Mouse (Mus musculus) MN1 (cell line): ENCODE data around the gene Kcna5.
A peak's percentile ranks its signal among the peaks of the same experiment; 100 is the strongest.

Experiments used
- DNase-seq: peaks from one replicate; pipeline ENCODE4 v3.0.0-alpha.2; 2016; ENCODE audit warnings: low spot score

The Kcna5 gene

DNA sequence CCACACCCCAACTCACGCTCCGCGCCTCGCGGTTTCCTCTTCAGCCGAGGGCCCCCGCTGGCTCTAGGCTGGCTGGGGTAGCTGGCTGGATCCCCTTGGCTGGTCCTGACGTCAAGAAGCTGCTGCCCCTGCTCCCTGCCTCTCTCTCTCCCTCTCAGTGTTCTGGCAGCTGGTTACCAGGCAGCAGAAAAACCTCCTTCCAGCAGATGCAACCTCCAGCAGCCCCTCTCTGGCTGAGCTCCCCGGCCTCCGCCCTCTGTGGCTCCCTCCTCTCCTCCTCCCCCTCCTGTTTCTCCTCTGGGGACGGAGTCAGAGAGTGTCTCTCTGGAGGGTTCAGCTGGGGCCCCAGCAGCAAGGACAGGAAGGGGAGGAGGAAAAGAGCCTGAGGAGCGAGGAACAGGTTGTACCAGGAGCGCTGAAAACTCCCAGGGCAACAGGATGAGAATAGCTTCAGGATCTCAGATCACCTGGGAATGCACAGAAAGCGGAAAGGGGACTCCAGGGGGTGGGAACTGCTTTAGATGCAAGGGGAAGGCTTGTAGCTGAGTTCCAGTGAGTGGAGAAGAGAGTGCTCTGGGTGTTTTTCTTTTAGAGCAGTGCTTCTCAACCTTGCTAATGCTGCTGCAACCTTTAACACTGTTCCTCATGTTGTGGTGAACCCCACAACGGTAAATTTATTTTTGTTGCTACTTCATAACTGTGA is at the start of gene Kcna5:
Gene Kcna5, minus strand, starts transcription at position 205 of the 703 bp plus-strand sequence.
- no peak for DNase-seq

DNA sequence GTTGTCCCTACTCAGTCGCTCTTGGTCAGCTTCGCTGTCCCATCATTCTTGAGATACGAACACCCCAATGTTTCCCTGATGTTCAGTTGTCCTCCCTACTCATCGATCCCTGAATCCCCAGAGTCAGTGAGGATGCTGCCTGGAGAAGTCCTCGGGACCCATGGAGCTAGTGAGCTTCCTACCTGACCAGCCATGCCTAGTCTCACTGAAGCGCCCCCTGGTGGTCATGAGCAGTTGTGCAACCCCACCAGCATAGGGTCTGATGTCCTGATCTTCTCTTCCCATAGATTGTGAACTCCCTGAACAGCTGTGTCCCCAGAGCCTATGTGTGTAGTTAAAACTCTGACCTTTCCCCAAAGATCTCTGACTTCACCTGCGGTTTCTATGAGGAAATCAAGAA is 47.9 kb upstream of the Kcna5 start:
- no peak for DNase-seq

DNA sequence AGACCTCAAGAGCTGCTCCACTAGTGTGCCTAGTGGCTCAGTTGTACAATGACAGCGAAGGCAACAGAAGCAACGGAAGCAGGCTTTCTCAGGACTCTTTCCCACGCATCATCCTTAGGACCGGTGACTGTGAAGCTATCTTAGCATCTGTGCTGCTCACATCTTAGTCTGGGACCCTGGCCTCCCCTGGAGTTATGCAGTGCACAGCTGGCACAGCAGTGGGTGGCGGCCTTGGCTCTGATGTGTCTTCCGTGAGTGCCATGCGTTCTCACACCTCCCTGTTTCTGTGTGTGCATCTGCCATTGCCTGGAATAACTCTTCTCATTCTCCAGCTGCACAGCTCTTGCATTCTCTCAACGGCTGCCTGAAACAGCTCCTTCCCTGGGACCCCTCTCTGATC is 46.4 kb upstream of the Kcna5 start:
- no peak for DNase-seq

DNA sequence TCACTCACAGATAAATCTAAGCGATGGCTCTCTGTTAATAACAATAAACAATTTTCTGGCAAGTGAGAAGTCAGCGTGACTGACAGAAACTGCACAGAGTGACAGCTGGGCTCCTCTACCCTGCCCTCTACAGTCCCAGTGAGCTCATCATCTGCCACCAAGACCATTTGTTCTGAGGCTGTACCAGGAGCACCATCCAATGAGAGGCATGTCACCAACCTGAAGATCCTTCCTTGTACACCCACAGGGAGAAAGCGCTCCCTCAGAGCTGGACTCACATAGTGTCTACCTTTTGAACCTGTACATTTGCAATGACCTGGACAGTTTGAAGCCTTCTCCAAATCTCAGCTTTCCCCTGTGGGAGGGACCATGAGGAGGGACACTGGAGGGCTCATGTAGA is 45.4 kb upstream of the Kcna5 start:
- no peak for DNase-seq

DNA sequence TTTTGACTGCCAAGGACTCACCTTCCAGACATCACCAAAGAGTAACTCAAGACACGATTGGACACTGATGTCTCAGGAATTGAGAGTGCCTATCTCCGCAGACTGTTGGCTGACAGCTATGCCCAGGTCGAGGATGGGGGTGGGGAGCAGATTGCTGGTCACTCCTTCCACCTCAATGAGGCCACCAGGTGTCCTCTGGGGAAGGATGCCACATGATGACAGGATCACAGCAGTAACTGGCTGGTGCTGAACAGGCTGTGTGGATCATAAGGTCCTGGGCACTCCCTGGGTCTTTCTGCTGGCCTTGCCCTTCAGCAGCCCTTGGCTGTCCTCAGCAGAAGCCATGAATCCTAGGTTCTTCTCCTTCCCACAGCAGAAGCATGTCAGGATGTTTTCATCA is 42.2 kb upstream of the Kcna5 start:
- DNase-seq, result no peak

DNA sequence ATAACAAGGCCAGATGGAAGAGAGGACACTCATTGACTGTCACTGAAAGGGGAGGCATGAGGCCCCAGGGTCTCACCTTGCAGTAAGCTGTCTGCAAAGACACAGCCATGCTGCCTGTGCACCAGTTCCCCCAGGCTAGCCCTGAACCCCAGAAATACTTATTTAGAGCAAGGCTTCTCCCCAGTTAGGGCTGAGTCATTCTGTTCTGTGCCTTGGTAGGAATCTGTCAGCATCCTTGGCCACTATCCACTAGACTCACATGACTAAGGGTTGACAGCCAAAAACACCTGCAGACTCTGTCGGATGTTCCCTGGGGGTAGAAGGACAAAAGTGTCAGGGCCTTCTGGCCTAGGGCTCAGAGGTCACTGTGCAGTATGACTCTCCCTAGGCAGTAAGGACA is 41.4 kb upstream of the Kcna5 start:
- DNase-seq, result no peak

DNA sequence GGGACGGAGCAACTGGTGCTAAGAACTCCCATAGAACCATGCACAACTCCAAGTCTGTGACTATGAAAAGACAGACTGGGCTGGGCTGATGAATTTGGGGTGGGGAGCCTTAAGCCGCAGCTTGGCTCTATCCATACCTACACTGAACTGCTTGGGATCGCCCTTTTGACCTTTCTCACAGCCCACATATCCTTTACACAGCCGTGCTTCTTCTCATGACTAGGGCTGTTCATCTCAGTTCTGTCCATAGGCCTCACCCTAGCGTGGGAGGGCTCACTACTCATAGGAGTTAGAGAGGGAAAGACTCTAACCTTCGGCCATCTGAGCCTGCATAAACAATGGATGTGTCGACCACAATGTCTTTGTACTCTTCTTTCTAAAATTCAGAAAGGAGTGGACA is 39.6 kb upstream of the Kcna5 start:
- DNase-seq, result no peak

DNA sequence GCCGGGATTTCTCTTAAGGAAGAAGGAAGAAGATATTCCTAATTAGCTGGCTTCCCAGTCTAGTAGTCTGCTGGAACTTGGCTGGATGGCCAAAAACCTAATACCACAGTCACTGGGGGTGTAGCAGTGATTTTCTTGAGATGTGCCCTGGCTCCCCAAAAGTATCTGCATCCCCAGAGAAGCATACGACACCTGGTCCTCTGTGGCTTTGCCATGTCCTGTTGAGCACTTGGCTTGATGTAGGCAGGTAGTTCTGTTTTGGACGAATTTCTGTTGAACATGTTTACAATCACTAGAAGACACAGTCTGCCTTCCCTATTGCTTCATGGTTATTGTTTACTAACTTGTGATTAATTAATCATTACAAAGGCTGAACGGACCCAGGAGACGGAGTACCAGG is 37.8 kb upstream of the Kcna5 start:
- no peak for DNase-seq

DNA sequence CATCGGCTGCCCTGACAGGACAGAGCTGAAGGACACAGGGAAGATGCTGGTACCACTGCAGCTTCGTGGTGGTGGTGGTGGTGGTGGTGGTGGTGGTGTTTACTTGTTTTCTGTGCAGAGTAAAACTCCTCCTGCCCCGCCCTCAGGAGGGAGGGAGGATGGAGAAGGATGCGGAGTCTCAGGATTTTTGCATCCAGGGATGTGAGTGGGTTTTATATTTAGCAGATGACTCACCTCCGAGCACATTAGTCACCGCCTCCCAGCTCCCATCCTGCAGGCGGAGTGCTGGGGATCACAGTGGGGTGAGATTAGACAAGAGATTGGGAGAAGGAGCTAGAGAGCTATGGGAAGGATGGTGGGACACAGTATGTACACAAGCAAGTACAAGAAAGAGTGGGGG is 34.6 kb upstream of the Kcna5 start:
- no peak for DNase-seq

DNA sequence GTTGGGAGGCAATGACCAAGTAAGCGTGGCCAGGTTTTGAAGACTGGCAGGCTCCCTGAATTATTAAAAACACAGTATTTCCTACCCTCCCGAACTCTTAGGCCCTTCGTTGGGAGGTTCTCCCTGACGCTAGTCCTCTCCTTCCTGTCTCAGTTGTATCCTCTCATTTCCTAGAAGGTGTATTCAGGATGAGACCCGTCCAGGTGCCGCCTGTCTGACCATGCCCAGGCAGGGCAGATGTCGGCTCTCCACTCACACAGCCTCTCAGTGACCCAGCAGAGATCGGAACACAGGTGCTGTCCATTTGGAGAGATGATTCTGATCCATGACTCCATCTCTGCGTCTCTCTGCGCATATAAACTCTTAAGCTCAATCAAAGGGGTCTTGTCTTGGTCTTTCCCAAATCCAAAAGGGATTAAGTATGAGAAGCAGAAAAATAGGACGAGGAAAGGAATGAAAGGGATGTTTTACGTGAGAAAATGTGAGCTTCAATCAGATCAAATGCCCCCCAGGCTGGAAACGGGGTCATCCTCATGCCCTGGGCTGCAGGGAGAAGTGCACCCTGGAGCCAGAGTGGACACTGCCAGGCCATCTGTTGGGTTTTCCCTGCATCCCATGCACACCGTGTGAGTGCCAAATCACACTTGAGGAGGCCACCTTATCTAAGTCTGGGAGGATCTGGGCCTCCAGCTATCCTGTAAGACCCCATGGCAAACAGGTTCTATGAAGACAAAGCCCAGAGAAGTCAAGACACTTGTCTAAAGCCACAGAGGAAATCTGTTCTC is 33.0 kb upstream of the Kcna5 start:
- no peak for DNase-seq

DNA sequence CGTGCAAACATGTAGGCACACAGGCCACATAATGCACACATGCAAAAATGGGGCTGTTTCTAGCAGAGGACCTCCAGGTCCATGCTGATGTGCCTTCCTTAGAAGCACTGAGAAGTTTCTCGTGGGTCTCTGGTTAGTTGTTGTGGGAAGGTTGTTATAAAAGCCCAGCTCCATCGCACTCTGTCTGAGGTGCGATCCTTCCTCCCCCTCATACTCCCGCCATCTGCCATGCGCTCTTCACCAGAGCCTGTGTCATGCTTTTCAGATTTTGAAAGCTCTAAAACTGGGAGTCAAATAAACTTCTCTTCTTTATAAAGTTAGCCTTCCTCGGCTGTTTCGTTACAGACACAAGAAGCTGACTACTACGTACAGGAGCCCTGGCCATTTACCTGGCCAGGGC is 32.1 kb upstream of the Kcna5 start:
- DNase-seq, result no peak

DNA sequence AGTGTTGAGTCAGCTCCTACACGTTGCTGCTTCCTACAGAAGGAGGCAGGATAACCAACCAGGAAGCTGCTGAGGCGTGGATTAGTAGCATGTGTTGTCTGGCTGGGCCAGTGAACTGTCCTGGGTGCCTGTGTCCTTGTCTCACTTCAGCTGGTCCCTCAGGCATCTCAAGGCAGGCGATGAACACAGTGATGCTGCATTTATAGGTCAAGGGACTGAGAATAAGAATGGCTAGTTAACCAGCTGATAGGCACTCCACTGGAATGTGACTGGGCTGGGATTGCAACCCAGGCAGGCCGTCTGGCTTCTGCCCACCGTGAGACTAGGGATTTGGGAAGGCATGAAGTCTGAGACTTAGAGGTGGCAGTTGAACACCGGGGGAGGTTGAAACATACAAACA is 29.2 kb upstream of the Kcna5 start:
- no peak for DNase-seq

DNA sequence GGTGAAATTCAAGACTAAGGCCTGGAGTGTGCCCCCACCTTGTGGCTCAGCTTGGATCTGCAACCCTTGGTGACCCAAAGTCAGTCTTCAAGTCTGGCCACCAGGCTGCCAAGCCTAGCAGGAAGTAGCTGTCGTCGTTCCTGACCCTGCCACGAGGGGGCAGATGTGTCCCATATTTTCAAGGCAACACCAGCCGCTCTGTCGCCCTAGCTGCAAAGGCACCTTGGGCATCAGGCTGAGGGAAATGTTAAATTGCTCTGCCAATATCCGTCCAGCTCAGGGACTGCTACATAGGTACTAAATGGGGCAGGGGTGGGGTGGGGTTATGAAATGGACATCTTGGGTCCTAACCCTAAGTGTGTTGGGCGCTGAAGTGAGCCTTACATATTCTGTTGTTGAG is 28.7 kb upstream of the Kcna5 start:
- DNase-seq, result peak; percentile 15

DNA sequence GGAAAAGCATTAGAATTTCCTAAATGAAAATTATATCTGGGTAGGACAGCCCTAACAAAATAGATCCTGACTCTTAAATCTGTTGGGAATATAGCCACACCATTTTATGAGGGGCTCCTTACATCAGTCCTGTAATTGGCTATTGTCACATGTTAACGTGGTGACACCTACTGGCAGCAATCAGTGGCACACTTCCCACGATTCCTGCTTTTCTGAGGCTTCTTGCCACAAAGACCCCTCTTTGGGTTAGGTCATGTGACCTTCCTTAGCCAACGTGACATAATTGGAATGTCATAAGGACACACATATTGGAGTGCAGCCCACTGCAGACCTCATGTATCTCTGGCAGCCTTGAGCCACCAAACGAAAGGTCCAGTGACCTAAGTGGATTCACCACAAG is 26.5 kb upstream of the Kcna5 start:
- DNase-seq, result no peak

DNA sequence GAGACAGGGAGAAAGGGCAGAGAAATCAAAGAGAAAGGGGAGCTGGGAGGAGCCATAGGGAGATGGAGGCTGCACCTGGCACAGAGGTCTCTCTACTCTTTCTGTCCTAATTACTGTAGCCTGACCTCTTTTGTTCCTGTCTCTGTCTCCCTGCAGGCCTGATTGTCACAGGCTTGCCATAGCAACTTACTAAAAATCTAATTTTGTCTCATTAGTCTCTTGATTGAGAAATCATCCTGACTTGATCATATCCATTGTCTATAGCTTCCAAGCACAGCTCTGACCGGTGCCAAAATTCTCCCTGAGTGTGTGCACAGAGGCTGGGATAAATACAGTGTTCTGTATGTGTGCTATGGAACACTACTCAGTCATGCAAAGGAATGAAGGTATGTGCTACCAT is 25.5 kb upstream of the Kcna5 start:
- no peak for DNase-seq

DNA sequence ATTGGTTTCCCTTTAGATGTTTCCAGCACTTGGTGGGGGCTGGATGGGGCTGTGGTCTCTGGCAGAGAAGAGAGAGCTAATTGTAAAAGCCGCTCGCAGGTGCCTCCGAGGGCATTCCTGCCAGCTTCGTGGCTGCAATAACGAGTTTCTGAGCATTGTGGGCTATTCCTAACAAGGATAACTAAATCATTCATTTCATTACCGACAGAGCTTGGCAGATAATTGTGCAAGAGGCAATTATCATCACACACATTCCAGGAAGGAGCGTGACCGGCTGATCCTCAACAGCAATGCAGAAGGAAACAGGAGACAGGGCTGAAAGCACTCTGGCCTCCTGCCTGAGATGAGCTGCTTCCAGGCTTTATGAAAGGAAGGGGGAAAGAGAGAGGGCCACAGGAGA is 24.8 kb upstream of the Kcna5 start:
- DNase-seq, result no peak

DNA sequence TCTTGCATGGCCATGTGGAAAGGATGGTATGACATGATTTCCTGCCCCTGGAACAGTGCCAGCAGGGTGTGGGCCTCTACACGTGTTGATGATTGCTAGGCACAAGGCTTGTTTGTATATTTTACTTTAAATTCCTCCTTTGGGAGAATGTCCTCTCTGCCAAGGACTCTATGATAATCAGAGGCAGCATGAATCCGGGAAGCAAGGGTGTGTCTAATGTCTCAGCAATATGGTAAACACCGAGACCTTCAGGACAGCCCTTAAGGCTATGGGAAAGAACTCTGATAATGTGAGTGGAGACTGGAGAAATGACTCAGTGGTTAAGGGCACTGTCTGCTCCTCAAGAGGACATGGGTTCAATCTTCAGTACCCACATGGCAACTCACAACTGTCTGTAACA is 23.1 kb upstream of the Kcna5 start:
- no peak for DNase-seq

DNA sequence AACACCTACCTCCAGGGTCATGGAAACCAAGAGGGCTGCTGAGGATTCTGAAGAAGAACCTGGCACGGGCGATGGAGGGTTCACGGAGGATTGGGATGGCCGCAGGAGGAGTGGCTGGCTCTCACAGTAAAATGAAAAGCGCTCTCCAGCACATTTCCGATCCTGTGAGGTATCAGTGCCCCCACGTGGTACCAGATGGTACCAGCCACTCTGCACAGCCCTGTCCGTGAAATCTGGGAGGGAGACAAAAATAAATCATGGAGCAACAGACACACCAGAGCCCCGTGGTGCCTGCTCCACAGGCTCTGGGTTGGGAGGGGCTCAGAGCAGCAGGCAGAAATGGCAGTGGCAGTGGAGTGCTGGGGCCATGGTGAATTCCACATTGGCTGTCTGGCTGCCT is 18.6 kb upstream of the Kcna5 start:
- no peak for DNase-seq

DNA sequence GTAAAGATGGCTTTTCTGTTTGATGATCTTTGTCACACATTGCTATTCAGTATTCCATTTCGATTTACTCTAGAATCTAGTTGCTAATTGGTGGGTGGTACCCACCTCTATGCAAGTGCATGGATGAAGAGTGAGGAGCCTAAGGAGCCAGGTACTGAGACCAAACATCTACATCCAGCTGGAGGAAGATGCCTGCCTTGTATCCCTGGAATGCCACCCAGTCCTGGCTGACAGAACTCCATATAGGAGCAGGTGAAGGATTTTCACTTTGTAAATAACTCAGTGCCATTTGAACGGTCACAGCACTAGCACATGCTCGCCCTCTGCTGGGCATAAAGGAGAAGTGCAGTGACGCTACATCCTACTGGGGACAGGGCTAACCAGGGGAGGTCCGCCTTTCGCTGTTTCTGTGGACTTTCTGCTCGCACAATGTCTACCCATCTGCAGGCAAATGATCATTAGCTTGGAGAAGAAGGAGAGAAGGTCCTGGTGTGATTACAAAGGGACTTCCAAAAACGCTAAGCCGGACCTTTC is 16.7 kb upstream of the Kcna5 start:
- DNase-seq, result peak; percentile 19

DNA sequence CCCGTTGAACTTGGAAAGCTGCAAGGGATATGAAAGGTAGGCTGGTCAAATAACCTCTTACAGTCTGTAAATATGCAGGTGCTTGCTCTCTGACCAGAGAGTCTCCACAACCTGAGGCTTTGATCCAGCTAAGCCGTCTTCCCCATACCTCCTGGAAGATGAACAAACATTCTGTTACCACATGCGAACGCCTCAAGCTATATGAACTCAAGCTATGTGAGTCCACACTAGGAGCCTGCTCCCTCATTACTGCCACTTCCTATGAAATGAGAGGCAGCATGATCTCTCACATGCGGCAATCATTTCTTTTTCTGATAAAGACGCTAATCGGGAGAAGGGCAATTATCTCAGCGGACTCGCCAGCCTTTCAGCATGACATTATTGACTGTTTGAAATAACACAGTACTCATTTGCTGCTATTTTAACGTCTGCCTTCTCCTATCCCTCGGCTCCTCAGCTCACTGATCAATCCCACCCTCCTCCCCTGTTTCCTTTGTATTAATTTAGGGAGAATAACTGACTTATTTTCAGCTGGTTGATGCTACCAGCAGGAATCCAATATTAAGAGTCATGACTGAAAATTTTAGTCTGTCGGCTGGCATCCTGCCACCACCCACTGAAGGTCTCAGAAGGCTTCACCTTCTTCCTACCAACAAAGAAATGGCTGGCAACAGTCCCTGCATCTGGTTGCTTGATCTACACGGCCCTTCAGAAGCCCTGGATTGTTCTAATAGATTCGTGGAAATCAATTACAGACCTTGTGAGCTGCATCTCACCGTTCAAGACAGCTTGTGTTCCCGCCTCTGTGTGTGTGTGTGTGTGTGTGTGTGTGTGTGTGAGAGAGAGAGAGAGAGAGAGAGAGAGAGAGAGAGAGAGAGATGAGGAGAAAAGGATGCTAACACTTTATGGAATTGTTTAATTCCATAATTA is 9.2 kb upstream of the Kcna5 start:
- no peak for DNase-seq

DNA sequence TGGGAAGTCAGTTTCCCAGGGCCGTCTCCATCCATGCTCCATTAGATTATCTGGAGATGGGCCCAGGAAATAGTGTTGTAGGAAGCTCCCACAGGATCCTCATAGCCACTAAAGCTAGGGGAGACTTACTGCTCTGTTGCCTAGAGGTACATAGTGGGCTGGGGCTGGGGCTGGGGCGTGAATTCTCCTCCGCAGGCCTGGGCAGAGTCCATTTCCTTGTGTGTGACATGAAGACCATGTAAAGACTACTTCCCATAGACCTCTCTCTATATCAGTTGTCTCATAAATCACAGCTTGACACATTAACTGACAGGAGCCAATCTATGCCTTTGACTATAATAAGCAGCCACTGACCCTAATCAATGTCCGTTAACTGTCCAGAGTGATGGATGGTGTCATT is 7.5 kb upstream of the Kcna5 start:
- no peak for DNase-seq

DNA sequence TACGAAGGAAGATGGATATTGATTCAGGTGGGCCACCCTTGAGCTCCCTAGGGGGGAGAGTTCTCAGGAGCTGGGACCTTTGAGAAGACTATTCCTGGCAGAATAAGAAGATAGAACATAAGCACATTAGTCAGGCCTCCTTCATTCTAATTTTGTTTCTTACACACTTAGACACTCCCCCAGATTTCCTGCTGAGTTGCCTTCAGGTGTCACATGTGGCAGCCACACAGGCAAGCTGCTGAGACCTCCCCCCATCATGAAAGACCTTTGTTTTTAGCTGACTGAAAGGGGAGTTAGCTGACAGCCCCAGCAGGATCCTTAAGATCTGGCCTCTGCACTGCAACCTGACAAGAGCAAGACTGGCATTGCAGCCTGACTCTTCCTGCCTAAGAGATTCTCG is 2.3 kb upstream of the Kcna5 start:
- no peak for DNase-seq

DNA sequence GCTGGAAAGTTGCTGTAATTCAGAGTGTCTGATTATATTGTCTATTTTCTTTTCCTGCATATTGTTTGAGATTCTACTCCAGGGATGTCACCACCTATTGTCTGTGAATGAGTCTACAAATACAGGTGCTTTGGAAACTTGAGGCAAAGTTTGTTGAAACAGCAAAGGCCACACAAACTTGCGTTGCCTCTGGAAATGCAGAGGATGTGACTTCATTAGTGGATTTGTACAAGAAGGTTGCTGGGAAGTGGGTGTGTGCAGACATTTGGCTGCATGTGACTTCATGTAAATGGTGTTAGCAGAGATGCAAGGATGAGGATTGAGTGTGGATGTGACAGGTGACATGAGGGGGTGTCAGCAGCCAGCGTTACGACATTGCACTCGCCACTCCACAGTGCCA is 1.7 kb upstream of the Kcna5 start:
- DNase-seq, result no peak
